Mouse (Mus musculus) embryonic facial prominence, embryonic 12.5 days (tissue): ENCODE results near the gene Nefh. TPM values are rescaled to one million over a fixed set of nuclear protein-coding genes. Genes with fewer than 3 reads are reported as not detected.
A peak's percentile ranks its signal among the peaks of the same experiment; 100 is the strongest.

Experiments used
- ATAC-seq: fragments of 200-750 bp; cut with Nextera tagmentation; 2 replicates; pipeline ENCODE4 v1.8.0; 2017; ENCODE audit not compliant: insufficient number of reproducible peaks, insufficient read depth, low FRiP score, low TSS enrichment
- H3K27ac ChIP-seq: fragments of 300-500 bp; sonication (generic); 2 replicates; pipeline ENCODE4 v1.5.1; 2016; ENCODE audit warnings: mild to moderate bottlenecking
- H3K27me3 ChIP-seq: fragments of 300-500 bp; sonication (generic); 2 replicates; pipeline ENCODE4 v1.6.1; 2016; ENCODE audit warnings: mild to moderate bottlenecking, moderate library complexity
- H3K36me3 ChIP-seq: fragments of 300-500 bp; sonication (generic); 2 replicates; pipeline ENCODE4 v1.6.1; 2016; ENCODE audit warnings: mild to moderate bottlenecking
- H3K4me1 ChIP-seq: fragments of 300-500 bp; sonication (generic); 2 replicates; pipeline ENCODE4 v1.6.1; 2016
- H3K4me2 ChIP-seq: fragments of 300-500 bp; sonication (generic); replicated peaks from 2 replicates; pipeline ENCODE4 v1.6.1; 2016; ENCODE audit warnings: mild to moderate bottlenecking, moderate library complexity
- H3K4me3 ChIP-seq: fragments of 300-500 bp; sonication (generic); 2 replicates; pipeline ENCODE4 v1.5.1; 2016; ENCODE audit warnings: mild to moderate bottlenecking
- H3K9ac ChIP-seq: fragments of 300-500 bp; sonication (generic); 2 replicates; pipeline ENCODE4 v1.6.1; 2016; ENCODE audit warnings: mild to moderate bottlenecking, moderate library complexity
- H3K9me3 ChIP-seq: fragments of 300-500 bp; sonication (generic); 2 replicates; pipeline ENCODE4 v1.6.1; 2016; ENCODE audit warnings: mild to moderate bottlenecking, moderate library complexity
- WGBS: fragments of 180-500 bp; shearing (Covaris S2); methylation state at CpG from one replicate; pipeline ENCODE4 v1.1.7; 2016; 5-methylcytosine and 5-hydroxymethylcytosine counted together
- polyA plus RNA-seq: library from polyadenylated mRNA; unstranded; fragments of >200 nt; fragmentation: Nextera tagmentation; extraction: Ambion mirVana; gene quantifications from 2 replicates; pipeline ENCODE4 v1.2.1, GENCODE M21; 2016

Gene Nefh
- polyA plus RNA-seq, 1 experiment from 2014 or later = 0.65 TPM

DNA sequence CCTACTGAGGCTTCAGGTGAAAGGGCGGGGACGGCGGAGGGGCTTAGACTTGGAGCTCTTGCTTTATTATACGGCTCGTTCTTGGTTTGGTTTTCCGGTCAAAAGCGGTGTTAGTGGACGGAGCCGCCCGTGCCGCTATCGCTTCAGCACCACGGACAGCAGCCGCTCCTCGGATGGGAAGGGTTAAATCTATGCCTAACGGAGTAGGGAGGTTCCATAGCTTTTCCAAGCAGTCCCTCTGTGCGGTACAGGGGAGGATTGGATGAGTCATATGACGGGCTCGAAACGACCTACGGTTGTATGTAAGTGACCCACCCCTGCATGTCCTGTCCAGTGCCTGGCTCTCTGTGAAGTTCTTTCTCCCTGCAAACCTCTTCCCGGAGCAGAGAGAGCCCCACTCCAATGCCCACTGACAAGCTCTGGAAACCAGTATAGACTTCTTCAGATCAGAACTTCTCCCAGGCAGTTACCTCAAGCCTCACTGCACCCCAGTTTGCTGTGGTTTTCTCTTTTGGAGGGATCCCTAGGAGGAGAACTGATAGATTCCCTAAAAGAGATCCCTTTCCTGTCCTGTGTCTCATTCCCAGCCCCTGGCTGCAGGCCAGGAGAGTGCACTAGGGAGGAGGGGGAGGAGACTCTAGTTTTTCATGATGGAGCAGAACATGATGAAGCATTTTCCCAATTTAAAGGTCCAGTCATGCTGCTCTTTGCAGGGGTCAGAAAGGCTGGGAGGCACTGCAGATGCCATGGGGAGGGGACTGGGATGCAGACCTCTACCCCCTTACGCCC, 1.6 kb upstream of the Nefh start:
- Histone ChIP-seq H3K27me3 (peaks cover 97% of the 10 kb centered on the region), H3K36me3 (no peaks in the 10 kb centered on the region), H3K9ac (no peak overlapping the region), H3K4me2 (no peak overlapping the region; the same call in 1 of the 2 replicates), H3K27ac (no peak overlapping the region), H3K4me1 (peaks cover 24% of the 10 kb centered on the region), H3K9me3 (no peaks in the 10 kb centered on the region), H3K4me3 (no peak overlapping the region)
- ATAC-seq = no peak
- WGBS = 5% methylated on average over 23 of the region's 23 CpGs

DNA sequence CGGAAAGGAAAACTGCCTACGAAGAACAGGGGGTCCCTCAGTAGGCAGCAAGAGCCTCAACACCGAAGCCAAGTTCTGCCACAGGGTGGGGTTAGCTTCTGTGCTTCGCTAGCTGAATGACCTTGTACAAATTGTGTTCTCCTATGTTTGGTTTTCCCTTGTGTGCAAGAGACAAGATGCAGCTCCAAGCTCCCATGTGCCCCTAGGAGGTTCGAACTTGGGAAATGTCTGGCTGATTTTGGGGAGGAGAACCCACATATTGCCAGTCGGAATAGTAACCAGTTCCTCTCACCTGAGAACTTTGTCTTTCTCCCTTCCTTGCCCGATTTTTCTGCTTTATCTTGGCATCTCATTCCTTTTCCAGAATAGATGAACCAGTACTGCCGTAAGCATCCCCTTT, 928 bp upstream of the Nefh start:
- Histone ChIP-seq H3K27me3 (peaks cover 90% of the 10 kb centered on the region), H3K36me3 (no peaks in the 10 kb centered on the region), H3K27ac (no peak overlapping the region), H3K4me3 (no peak overlapping the region), H3K9ac (no peak overlapping the region), H3K9me3 (no peaks in the 10 kb centered on the region), H3K4me1 (peaks cover 22% of the 10 kb centered on the region), H3K4me2 (no peak overlapping the region; the same call in 1 of the 2 replicates)
- 31% methylated on average over 8 of the region's 8 CpGs for WGBS
- ATAC-seq = no peak

DNA sequence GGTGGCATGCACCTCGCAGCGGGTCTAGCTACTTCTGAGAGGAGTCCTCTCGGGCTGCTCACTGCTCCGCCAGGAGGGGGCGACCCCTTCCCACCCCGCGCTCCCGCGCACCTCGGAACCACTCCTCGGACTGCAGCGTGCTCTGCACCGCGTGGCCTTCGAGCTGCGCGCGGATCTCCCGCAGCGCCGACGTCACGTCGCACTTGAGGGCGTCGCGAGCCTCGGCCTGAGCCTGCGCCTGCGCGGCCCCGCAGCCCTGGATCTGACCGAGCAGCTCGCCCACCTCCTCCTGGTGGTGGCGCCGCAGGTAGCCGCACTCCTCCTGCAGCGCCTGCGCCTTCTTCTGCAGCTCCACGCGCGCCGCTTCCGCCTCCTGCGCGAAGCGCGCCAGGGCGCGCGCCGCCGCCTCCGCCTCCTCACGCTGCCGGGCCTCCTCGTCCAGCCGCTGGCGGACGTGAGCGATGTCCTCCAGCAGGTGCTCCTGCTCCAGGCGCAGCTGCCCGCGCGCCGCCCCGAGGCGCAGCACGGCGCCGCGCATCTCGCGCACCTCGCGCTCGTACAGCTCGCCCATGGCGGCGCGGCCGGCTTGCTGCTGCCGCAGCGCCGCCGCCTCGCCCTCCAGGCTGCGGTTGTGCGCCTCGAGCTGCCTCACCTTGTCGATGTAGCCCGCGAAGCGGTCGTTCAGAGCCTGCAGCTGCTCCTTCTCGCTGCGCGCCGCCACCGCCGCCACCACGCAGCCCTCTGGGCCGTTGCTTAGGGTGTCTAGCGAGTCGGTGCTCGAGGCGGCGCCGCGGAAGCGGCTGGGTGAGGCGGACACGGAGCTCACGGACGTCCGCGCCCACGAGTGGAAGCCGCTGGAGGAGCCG, 684 bp downstream of the Nefh start:
- Histone ChIP-seq H3K36me3 (no peaks in the 10 kb centered on the region), H3K9me3 (no peaks in the 10 kb centered on the region), H3K27me3 (peaks cover 74% of the 10 kb centered on the region), H3K27ac (no peak overlapping the region), H3K9ac (peak overlapping the region; percentile 37; the same call in 1 of the 2 replicates), H3K4me1 (peaks cover 17% of the 10 kb centered on the region), H3K4me3 (peak overlapping the region; percentile 47), H3K4me2 (peak overlapping the region; percentile 93)
- under 1% methylated on average over 120 of the region's 120 CpGs for WGBS
- peak; percentile 75 for ATAC-seq

DNA sequence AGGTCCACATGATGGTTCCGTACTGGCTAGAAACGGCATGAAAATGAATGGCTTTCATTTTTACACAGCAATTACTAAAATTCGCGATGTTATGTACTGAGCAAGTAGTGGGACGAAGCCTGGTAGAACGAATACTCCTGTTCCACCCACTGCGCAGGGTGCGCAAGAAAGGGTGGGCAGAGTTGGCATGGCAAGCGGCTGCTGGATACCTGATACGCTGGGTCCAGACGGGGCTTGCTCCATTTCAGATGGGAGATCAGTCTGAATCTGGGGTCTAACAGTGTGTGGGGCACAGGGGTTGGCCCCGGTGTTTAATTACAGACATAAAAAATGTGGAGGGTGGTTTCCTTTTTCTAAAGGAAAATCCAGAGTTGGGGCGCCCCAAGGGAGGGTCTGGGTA, 1.3 kb downstream of the Nefh start:
- Histone ChIP-seq H3K27ac (no peak overlapping the region), H3K4me1 (peaks cover 17% of the 10 kb centered on the region), H3K4me2 (peak overlapping the region; percentile 93), H3K36me3 (no peaks in the 10 kb centered on the region), H3K27me3 (peaks cover 69% of the 10 kb centered on the region), H3K9me3 (no peaks in the 10 kb centered on the region), H3K4me3 (peak overlapping the region; percentile 47), H3K9ac (no peak overlapping the region)
- 37% methylated on average over 13 of the region's 13 CpGs for WGBS
- ATAC-seq = peak; percentile 38; the same call in 1 of the 2 replicates

DNA sequence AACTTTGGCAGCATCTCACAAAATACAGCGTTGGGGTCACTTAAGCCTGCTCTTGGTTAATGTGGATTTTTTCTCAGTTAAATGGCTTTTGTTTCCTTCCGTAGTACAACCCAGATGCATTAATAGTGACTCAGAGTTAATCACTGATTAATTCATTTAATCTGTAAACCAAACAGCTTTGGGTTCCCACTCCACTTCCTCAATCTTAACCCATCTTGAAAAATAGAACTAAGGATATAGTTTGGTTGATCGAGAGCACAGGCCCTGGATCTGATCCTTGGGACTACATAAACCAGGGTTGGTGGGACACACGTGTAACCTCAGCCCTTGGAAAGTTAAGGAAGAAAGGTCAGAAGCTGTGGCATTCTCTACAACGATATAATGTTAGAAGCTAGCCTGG, 11.6 kb downstream of the Nefh start:
- no peaks in the 10 kb centered on the region for H3K27me3 ChIP-seq
- H3K9ac ChIP-seq = no peak overlapping the region
- no peaks in the 10 kb centered on the region for H3K9me3 ChIP-seq
- no peak overlapping the region for H3K27ac ChIP-seq
- H3K36me3 ChIP-seq = no peaks in the 10 kb centered on the region
- H3K4me3 ChIP-seq = no peak overlapping the region
- no peak overlapping the region for H3K4me2 ChIP-seq
- no peak for ATAC-seq
- 82% methylated on average over 5 of the region's 5 CpGs for WGBS
- 0 out of 2 replicates have a peak, but pooled peaks cover 1% of the 10 kb centered on the region for H3K4me1 ChIP-seq

DNA sequence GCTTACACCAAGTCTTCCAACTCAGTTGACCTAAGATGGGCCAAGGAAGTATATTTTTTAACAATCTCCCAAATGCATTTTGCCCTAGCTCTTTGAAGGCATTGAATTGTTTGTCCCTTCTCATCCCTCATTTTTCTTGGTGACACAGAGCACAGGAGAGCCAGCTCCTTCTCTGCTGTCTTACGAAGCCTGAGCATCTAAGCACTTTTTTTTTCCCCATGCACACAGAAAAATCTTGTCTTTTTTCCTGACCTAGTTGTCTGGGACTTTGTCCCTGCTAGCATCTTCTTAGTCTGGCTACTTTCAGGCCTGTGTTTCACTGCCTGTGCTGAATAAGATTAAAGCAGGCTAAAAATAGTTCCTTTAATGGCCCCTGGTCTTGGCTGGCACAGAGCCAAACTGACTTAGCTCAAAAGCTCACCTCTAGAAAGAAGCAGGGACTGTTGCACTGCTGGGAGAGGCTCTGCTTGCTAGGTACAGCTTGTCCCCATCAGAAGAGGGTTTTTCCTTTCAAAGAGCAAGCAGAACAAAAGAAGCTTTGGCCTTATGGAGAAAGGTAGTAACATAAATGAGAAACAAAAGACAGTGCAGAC, 16.8 kb downstream of the Nefh start:
- H3K9ac ChIP-seq = no peak overlapping the region
- no peak overlapping the region for H3K27ac ChIP-seq
- H3K4me1 ChIP-seq = 0 out of 2 replicates have a peak, but pooled peaks cover 8% of the 10 kb centered on the region
- no peak for ATAC-seq
- WGBS = 68% methylated on average over 1 of the region's 1 CpGs
- peaks cover 33% of the 10 kb centered on the region for H3K36me3 ChIP-seq
- no peak overlapping the region for H3K4me2 ChIP-seq
- H3K27me3 ChIP-seq = no peaks in the 10 kb centered on the region
- no peak overlapping the region for H3K4me3 ChIP-seq
- H3K9me3 ChIP-seq = no peaks in the 10 kb centered on the region

DNA sequence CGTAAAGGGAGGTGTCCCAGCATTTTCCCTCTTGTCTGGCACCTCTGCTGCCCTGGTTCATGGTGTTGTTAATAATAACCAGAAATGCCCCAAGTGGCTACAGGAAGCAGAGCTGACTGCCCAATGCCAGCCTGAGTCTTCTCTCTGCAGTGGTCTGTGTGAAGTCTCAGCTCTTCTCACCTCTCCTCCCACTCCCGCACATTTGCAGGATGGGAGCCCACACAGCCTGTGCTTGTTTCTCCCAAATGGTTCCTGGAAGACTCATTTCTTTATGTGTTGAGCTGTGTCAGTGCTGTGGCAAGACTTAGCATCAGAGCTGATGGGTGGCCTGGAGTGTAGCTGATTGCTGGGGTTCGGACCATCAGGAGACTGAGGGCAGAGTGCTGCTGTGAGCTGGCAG, 20.6 kb downstream of the Nefh start:
- no peak for ATAC-seq
- Histone ChIP-seq H3K4me2 (no peak overlapping the region), H3K27me3 (no peaks in the 10 kb centered on the region), H3K36me3 (peaks cover 66% of the 10 kb centered on the region), H3K4me1 (0 out of 2 replicates have a peak, but pooled peaks cover 8% of the 10 kb centered on the region), H3K27ac (no peak overlapping the region), H3K4me3 (no peak overlapping the region), H3K9ac (no peak overlapping the region), H3K9me3 (no peaks in the 10 kb centered on the region)
- WGBS = 85% methylated on average over 3 of the region's 3 CpGs

DNA sequence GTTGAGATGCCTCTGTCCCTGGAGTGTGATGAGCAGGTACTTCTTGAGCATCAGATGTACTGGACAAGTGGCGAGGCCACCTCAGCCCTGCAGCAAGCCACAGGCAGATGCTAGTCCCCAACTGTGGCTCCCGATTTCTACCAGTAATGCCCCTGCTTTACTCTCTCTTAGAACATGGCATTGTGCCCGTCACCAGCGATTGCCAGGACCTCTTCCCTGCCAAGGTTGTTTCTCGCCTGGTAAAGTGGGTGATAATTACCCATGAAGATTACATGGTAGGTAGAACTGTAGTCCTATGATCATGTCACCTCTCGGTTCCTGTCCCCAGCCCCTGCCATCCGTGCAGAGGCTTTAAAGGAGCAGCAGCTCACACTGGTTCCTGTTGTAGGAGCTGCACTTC, 26.1 kb downstream of the Nefh start:
- WGBS = 85% methylated on average over 7 of the region's 7 CpGs
- no peak overlapping the region for H3K27ac ChIP-seq
- peaks cover 91% of the 10 kb centered on the region for H3K36me3 ChIP-seq
- H3K4me3 ChIP-seq = no peak overlapping the region
- H3K9me3 ChIP-seq = no peaks in the 10 kb centered on the region
- no peak overlapping the region for H3K9ac ChIP-seq
- H3K4me2 ChIP-seq = no peak overlapping the region
- H3K27me3 ChIP-seq = no peaks in the 10 kb centered on the region
- H3K4me1 ChIP-seq = no peaks in the 10 kb centered on the region
- ATAC-seq = no peak

DNA sequence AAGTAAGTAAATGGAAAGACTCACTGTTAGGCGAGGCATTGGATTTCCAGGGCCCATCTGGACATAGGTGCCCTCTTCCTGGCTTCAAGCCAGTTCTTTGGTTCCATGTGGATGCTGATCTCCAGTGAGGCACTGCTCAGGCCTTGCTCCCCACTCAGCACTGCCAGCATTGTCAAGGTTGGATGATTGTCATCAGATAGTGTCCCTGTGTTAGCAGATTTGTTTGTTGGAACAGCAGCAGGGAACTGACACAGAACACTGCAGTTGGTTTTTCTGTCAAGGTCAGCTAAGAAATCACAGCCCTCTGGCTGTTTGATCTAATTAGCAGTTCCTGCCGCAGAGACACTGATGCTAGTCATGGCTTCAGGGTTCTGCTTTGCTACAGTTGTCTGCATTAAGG, 26.6 kb downstream of the Nefh start:
- H3K4me2 ChIP-seq = no peak overlapping the region
- H3K9ac ChIP-seq = no peak overlapping the region
- 75% methylated on average over 2 of the region's 2 CpGs for WGBS
- no peaks in the 10 kb centered on the region for H3K9me3 ChIP-seq
- no peak overlapping the region for H3K27ac ChIP-seq
- no peak for ATAC-seq
- H3K36me3 ChIP-seq = peaks cover 87% of the 10 kb centered on the region
- no peak overlapping the region for H3K4me3 ChIP-seq
- H3K27me3 ChIP-seq = no peaks in the 10 kb centered on the region
- no peaks in the 10 kb centered on the region for H3K4me1 ChIP-seq

DNA sequence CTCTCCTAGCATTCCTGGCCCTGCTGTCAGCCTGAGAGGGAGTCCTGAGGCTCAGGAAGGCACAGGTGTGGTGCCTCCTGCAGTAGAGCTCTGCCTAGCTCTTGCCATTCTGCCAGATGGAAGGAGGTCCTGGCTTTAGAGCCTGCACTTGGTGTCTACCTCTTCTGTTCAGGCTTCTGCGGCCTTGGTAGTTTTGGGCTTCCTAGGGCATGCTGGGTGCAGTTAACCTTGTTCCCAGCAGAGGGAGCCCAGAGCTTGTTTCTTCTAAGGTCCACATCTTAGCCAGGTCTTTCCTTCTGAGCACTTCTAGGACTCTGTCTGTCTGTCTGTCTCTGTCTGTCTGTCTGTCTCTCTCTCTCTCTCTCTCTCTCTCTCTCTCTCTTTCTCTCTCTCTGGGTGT, 31.8 kb downstream of the Nefh start:
- Histone ChIP-seq H3K27me3 (no peaks in the 10 kb centered on the region), H3K4me1 (no peaks in the 10 kb centered on the region), H3K4me2 (no peak overlapping the region), H3K36me3 (peaks cover 86% of the 10 kb centered on the region), H3K9ac (no peak overlapping the region), H3K9me3 (no peaks in the 10 kb centered on the region), H3K4me3 (no peak overlapping the region), H3K27ac (no peak overlapping the region)
- ATAC-seq = no peak
- WGBS = 71% methylated on average over 1 of the region's 1 CpGs

DNA sequence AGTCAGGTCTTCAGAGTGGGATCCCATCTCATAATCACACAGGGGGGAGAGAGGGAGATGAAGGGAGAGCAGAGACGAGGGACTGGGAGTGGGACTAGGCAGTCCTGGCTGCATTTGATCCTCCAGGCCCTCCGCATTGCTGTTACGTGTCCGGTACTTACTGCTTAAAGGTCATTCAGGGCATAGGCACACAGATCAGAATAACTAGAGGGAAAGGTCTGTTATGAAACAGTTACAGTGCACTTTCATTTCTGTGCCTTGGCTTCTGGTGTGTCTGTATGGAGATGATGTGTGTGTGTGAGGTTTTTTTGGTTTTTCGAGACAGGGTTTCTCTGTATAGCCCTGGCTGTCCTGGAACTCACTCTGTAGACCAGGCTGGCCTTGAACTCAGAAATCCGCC, 41.6 kb downstream of the Nefh start:
- Histone ChIP-seq H3K4me1 (no peaks in the 10 kb centered on the region), H3K36me3 (peaks cover 76% of the 10 kb centered on the region), H3K9ac (no peak overlapping the region), H3K27me3 (no peaks in the 10 kb centered on the region), H3K4me3 (no peak overlapping the region), H3K4me2 (no peak overlapping the region), H3K9me3 (no peaks in the 10 kb centered on the region), H3K27ac (no peak overlapping the region)
- 91% methylated on average over 6 of the region's 6 CpGs for WGBS
- no peak for ATAC-seq
